Mouse (Mus musculus): ENCODE data around the gene Actr6. TPM values are rescaled to one million over a fixed set of nuclear protein-coding genes. Genes with fewer than 3 reads are reported as not detected.
A peak's percentile ranks its signal among the peaks of the same experiment; 100 is the strongest.

Gene Actr6
- polyA plus RNA-seq (2016; fragmentation: Nextera tagmentation; extraction: Ambion mirVana), result 45.0 and 45.2 TPM in 2 replicates

- peak within 1 kb of the TSS; percentile 70 for H3K4me2 ChIP-seq
- H3K9ac ChIP-seq, result peak within 1 kb of the TSS; percentile 65
- 1% methylated on average over 49 of the region's 49 CpGs for WGBS
- ATAC-seq (ENCODE audit: low FRiP score), result peak; percentile 99
- peaks cover 16% of the 10 kb centered on the region for H3K4me1 ChIP-seq
- peak within 1 kb of the TSS; percentile 56 for H3K4me3 ChIP-seq (replicated peaks)
- no peaks in the 10 kb centered on the region for H3K27me3 ChIP-seq
- H3K9me3 ChIP-seq, result no peaks in the 10 kb centered on the region
- H3K27ac ChIP-seq, result peak within 1 kb of the TSS; percentile 54
- peaks cover under 1% of the 10 kb centered on the region for H3K36me3 ChIP-seq (replicated peaks)
Observed at GRCm38 (mm10) chr10:89732001-89732794, at the start of gene Actr6. Gene Actr6, minus strand, starts transcription at chr10:89732295.

- H3K27ac ChIP-seq, result no peak overlapping the region
- WGBS, result 95% methylated on average over 6 of the region's 6 CpGs
- H3K4me2 ChIP-seq, result no peak overlapping the region
- no peak for ATAC-seq (ENCODE audit: low FRiP score)
- peaks cover 14% of the 10 kb centered on the region for H3K36me3 ChIP-seq (replicated peaks)
- H3K4me3 ChIP-seq (replicated peaks), result no peak overlapping the region
- H3K9ac ChIP-seq, result no peak overlapping the region
- no peaks in the 10 kb centered on the region for H3K4me1 ChIP-seq
- no peaks in the 10 kb centered on the region for H3K9me3 ChIP-seq
- no peaks in the 10 kb centered on the region for H3K27me3 ChIP-seq
Observed at GRCm38 (mm10) chr10:89776029-89776428, 43.9 kb upstream of the Actr6 start.

DNA sequence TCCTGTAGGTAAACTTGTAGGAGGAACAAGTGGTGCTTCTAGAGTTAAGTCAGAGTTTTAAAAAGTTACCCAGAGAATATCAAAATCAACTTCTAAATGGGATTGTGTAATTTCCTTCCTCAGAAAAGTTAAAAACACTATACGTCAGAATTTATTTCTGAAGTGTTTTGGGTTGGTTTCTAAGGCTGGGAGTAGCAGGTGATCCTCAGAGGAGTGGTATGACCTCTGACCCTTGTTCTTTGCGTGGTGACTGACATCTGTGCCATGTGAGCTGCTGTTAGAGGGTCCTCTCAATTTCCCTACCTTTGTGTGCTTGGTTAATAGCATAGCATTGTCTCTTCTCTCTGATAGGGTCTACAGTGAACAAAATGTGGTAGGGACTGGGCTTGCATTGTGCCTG, 39.8 kb upstream of the Actr6 start:
- Histone ChIP-seq H3K27ac (no peak overlapping the region), H3K4me3 (replicated peaks) (no peak overlapping the region), H3K36me3 (replicated peaks) (peaks cover 4% of the 10 kb centered on the region), H3K27me3 (no peaks in the 10 kb centered on the region), H3K9me3 (no peaks in the 10 kb centered on the region), H3K4me1 (no peaks in the 10 kb centered on the region), H3K4me2 (no peak overlapping the region), H3K9ac (no peak overlapping the region)
- no peak for ATAC-seq (ENCODE audit: low FRiP score)
- 57% methylated on average over 2 of the region's 2 CpGs for WGBS

DNA sequence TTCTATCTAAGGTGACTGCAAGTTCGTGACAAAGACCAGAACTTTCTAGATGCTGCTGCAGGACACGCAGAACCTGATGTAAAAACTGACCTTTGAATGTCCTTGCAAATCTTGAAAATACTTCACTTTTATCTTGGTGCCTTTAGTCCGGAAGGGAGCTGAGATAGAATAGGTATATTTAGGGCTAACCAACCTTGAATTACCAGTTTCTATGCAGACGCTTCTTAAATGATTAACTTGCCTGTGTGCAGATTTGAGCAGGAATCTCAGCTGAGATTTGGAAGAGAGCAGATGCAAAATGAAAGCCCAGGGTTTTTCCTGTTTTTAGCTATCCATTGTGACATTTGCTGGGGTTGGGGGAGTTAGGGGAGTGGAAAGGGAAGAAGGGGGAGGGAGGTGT, 37.0 kb upstream of the Actr6 start:
- H3K36me3 ChIP-seq (replicated peaks), result no peaks in the 10 kb centered on the region
- no peaks in the 10 kb centered on the region for H3K9me3 ChIP-seq
- no peaks in the 10 kb centered on the region for H3K27me3 ChIP-seq
- no peak for ATAC-seq (ENCODE audit: low FRiP score)
- H3K4me2 ChIP-seq, result no peak overlapping the region
- H3K9ac ChIP-seq, result no peak overlapping the region
- H3K27ac ChIP-seq, result no peak overlapping the region
- no peak overlapping the region for H3K4me3 ChIP-seq (replicated peaks)
- no peaks in the 10 kb centered on the region for H3K4me1 ChIP-seq
- 88% methylated on average over 4 of the region's 4 CpGs for WGBS

- H3K4me1 ChIP-seq, result no peaks in the 10 kb centered on the region
- no peak for ATAC-seq (ENCODE audit: low FRiP score)
- H3K27ac ChIP-seq, result no peak overlapping the region
- H3K9me3 ChIP-seq, result no peaks in the 10 kb centered on the region
- H3K27me3 ChIP-seq, result no peaks in the 10 kb centered on the region
- no peaks in the 10 kb centered on the region for H3K36me3 ChIP-seq (replicated peaks)
- H3K9ac ChIP-seq, result no peak overlapping the region
- WGBS, result 89% methylated on average over 7 of the region's 7 CpGs
- no peak overlapping the region for H3K4me3 ChIP-seq (replicated peaks)
- H3K4me2 ChIP-seq, result no peak overlapping the region
Observed at GRCm38 (mm10) chr10:89768352-89769020, 36.4 kb upstream of the Actr6 start.

GRCm38 (mm10) chr10:89765790-89766714, 34.0 kb upstream of the Actr6 start:
- H3K36me3 ChIP-seq (replicated peaks), result no peaks in the 10 kb centered on the region
- no peak for ATAC-seq (ENCODE audit: low FRiP score)
- H3K27ac ChIP-seq, result no peak overlapping the region
- H3K4me1 ChIP-seq, result no peaks in the 10 kb centered on the region
- H3K27me3 ChIP-seq, result no peaks in the 10 kb centered on the region
- no peak overlapping the region for H3K4me2 ChIP-seq
- H3K9me3 ChIP-seq, result no peaks in the 10 kb centered on the region
- no peak overlapping the region for H3K4me3 ChIP-seq (replicated peaks)
- H3K9ac ChIP-seq, result no peak overlapping the region
- 92% methylated on average over 11 of the region's 11 CpGs for WGBS

GRCm38 (mm10) chr10:89764457-89765121, 32.5 kb upstream of the Actr6 start:
- Histone ChIP-seq H3K4me1 (no peaks in the 10 kb centered on the region), H3K36me3 (replicated peaks) (no peaks in the 10 kb centered on the region), H3K27me3 (no peaks in the 10 kb centered on the region), H3K27ac (no peak overlapping the region), H3K9me3 (no peaks in the 10 kb centered on the region), H3K9ac (no peak overlapping the region), H3K4me2 (no peak overlapping the region), H3K4me3 (replicated peaks) (no peak overlapping the region)
- ATAC-seq (ENCODE audit: low FRiP score), result no peak
- 81% methylated on average over 9 of the region's 9 CpGs for WGBS

DNA sequence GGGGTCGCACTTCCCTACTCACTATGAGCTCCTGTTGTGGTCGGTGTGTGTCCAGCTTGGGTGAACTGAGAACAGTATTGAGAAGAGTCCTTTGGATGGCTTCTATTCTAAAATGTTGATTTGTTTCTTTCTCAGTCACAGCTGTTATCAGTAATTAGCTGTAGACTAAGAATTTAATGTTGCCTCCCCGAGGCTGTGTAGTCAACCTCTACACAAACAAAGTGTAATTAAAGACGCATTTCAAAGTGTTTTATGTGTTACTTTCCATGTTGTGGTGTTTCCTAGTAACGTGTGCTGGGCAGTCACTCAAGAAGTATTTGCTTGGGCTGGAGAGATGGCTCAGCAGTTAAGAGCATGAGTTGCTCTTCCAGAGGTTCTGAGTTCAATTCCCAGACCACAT, 28.7 kb upstream of the Actr6 start:
- Histone ChIP-seq H3K4me2 (no peak overlapping the region), H3K4me1 (no peaks in the 10 kb centered on the region), H3K9me3 (no peaks in the 10 kb centered on the region), H3K4me3 (replicated peaks) (no peak overlapping the region), H3K27ac (no peak overlapping the region), H3K36me3 (replicated peaks) (0 out of 2 replicates have a peak, but pooled peaks cover 3% of the 10 kb centered on the region), H3K9ac (no peak overlapping the region), H3K27me3 (no peaks in the 10 kb centered on the region)
- 82% methylated on average over 5 of the region's 5 CpGs for WGBS
- no peak for ATAC-seq (ENCODE audit: low FRiP score)

GRCm38 (mm10) chr10:89755231-89755630, 23.1 kb upstream of the Actr6 start:
- Histone ChIP-seq H3K27ac (no peak overlapping the region), H3K9me3 (no peaks in the 10 kb centered on the region), H3K4me1 (no peaks in the 10 kb centered on the region), H3K4me3 (replicated peaks) (no peak overlapping the region), H3K27me3 (no peaks in the 10 kb centered on the region), H3K4me2 (no peak overlapping the region), H3K36me3 (replicated peaks) (0 out of 2 replicates have a peak, but pooled peaks cover 3% of the 10 kb centered on the region), H3K9ac (no peak overlapping the region)
- no peak for ATAC-seq (ENCODE audit: low FRiP score)
- WGBS, result 91% methylated on average over 4 of the region's 4 CpGs

DNA sequence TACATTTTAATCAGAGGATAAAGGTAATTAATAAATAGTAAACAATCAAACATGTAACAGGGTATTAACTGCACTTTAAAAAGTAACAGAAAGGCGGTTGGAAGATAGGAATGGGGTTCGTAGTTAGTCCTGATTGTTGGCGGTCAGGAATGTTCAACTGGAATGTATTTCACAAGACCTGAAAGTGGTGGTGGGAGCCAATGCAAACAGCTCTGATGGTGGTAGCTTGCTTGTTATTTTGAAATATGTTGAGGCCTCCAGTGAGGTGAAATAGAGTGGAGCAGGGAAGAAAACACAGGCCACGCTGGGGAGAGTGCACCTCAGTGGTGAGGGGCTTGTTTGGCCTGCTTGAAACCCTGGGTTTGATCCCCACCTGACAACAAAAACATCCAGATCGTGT, 19.0 kb upstream of the Actr6 start:
- 84% methylated on average over 5 of the region's 5 CpGs for WGBS
- H3K36me3 ChIP-seq (replicated peaks), result no peaks in the 10 kb centered on the region
- peaks cover 9% of the 10 kb centered on the region for H3K4me1 ChIP-seq
- no peaks in the 10 kb centered on the region for H3K9me3 ChIP-seq
- H3K27ac ChIP-seq, result no peak overlapping the region
- no peak for ATAC-seq (ENCODE audit: low FRiP score)
- no peak overlapping the region for H3K4me2 ChIP-seq
- no peak overlapping the region for H3K4me3 ChIP-seq (replicated peaks)
- H3K9ac ChIP-seq, result no peak overlapping the region
- no peaks in the 10 kb centered on the region for H3K27me3 ChIP-seq

DNA sequence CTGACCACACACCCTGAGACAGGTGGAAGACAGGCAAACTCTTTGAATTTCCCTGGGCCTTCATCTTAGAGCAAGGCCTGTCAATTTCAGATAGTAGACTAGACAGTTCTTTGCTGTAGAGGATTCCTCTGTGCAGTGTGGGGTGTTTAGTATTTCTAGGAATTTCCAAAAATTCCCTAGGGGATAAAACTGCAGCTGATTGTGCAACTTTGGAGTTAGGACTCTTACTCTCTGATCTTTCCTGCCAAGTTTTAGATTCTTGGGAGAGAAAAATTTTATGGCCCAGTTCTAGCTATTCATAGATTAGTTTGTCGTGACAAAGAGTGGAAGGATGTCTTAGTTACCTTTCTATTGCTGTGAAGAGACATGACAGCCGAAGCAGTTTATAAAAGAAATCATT, 16.5 kb upstream of the Actr6 start:
- Histone ChIP-seq H3K36me3 (replicated peaks) (no peaks in the 10 kb centered on the region), H3K4me1 (peaks cover 9% of the 10 kb centered on the region), H3K4me3 (replicated peaks) (no peak overlapping the region), H3K27ac (no peak overlapping the region), H3K9me3 (no peaks in the 10 kb centered on the region), H3K4me2 (no peak overlapping the region), H3K9ac (no peak overlapping the region), H3K27me3 (no peaks in the 10 kb centered on the region)
- ATAC-seq (ENCODE audit: low FRiP score), result no peak
- 91% methylated on average over 2 of the region's 2 CpGs for WGBS

- H3K4me2 ChIP-seq, result no peak overlapping the region
- 97% methylated on average over 1 of the region's 1 CpGs for WGBS
- peaks cover 9% of the 10 kb centered on the region for H3K4me1 ChIP-seq
- H3K36me3 ChIP-seq (replicated peaks), result no peaks in the 10 kb centered on the region
- H3K9me3 ChIP-seq, result no peaks in the 10 kb centered on the region
- no peak overlapping the region for H3K4me3 ChIP-seq (replicated peaks)
- H3K27ac ChIP-seq, result no peak overlapping the region
- no peak overlapping the region for H3K9ac ChIP-seq
- no peaks in the 10 kb centered on the region for H3K27me3 ChIP-seq
- ATAC-seq (ENCODE audit: low FRiP score), result no peak
Observed at GRCm38 (mm10) chr10:89747911-89748310, 15.8 kb upstream of the Actr6 start.
